Mouse (Mus musculus): ENCODE measurements at regions not wholly inside any gene's neighbourhood (a gene's known extent, or its start where the extent isn't known, plus 50 kb on each side); places are given as distances from the start of the nearest gene placed in this dataset.

DNA sequence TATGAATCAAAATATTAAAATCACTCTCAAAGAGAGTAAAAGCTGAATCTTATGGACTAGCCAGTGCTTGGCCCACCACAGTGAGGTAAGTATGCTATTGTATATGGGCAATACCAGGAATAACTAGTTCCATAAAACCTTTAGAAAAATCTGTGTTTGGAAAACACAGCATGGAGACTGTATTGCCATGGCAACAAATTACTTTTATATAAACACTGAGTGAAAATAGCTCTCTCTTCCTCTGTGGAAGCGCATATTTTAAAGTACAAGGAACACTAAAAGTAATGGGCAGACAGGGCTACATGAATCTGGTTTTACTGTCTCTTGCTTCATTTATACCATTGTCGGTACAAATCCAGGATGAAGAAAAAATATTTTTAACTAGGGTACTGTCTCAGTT, 199.5 kb downstream of the Tm4sf1 start:
- no peak for TF ChIP-seq CTCF (conservative IDR thresholded peaks at IDR 0.05)
- Histone ChIP-seq H3K27ac (peak overlapping the region; percentile 66), H3K4me3 (no peak overlapping the region)
- DNase-seq (ENCODE audit: low spot score in 2 of 2) = no peak

- DNase-seq (ENCODE audit: low spot score in 2 of 2) = no peak
- H3K27ac ChIP-seq = no peak overlapping the region
- no peak for TF ChIP-seq CTCF (conservative IDR thresholded peaks at IDR 0.05)
- H3K4me3 ChIP-seq = no peak overlapping the region
Observed at GRCm38 (mm10) chr3:57100515-57100914, 201.3 kb downstream of the Tm4sf1 start.

DNA sequence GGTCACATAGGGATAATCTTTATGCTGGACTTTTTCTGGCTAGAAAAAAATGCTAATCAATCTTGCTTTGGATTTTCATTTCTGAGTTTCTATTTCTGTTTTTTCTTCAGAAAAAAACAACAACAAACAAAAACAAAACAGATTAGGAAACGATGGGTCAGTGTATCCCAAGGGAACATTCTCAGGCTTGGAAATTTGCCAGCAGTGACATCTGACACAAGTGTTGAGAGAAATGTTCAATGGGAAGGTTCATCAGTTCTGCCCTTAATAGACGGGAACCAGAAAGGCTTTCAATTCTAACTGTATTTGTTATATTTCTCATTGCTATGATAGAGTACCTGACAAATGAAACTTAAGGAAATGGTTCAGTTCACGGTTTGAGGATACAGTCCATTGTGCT, 206.9 kb downstream of the Tm4sf1 start:
- no peak for DNase-seq (ENCODE audit: low spot score in 2 of 2)
- no peak for TF ChIP-seq CTCF (conservative IDR thresholded peaks at IDR 0.05)
- H3K27ac ChIP-seq = no peak overlapping the region
- no peak overlapping the region for H3K4me3 ChIP-seq

DNA sequence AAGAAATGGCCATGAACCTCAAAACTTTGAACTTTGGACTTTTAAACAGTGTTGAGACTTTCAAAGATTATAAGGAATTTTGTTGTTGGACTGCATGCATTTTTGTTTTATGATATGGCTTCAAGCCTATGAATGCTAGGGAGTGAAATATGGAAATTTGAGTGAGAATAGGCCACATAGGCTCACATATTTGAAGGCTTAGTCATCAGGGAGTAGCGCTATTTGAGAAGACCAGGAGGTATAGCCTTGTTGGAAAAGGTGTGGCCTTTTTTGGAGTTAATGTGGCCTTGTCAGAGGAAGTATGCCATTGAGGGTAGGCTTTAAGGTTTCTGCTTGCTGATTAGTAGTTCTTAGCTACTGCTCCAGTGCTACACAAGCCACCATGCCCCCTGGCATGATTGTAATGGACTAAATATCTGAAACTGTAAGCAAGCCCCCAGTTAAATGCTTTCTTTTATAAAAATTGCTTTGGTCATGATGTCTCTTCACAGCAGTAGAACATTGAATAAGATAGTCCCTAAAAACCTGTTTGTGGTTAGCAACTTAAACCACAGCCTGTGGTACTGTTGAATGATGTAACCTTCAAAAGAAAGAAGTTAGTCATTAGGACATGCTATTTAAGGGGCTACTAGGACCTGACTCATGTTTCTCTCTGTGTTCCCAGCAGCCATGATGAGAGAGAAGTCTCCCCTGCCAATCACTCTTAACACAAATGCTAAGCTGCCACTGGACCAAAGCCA, 208.4 kb downstream of the Tm4sf1 start:
- no peak overlapping the region for H3K4me3 ChIP-seq
- H3K27ac ChIP-seq = no peak overlapping the region
- no peak for DNase-seq (ENCODE audit: low spot score in 2 of 2)
- no peak for TF ChIP-seq CTCF (conservative IDR thresholded peaks at IDR 0.05)

DNA sequence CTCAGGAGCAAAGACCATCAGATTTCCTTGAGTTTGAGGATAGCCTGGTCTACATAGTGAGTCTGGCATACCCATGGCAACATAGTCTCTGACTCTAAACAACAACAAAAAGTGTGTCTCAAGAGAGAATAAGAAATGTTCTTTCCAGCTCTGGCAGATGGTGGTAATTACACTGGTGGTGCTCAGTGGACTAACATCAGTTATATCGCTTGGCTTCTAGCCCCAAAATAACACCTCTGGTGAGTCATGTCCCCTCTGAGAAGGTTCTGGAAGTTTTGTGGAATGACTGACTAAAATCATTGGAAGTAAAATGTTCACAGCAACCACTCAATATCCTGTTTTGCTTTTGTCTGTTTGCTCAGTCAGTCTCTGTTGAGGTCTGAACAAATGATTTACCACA, 227.3 kb downstream of the Tm4sf1 start:
- TF ChIP-seq CTCF (conservative IDR thresholded peaks at IDR 0.05) = no peak
- no peak for DNase-seq (ENCODE audit: low spot score in 2 of 2)

GRCm38 (mm10) chr3:57073962-57074506, 227.8 kb downstream of the Tm4sf1 start:
- no peak for DNase-seq (ENCODE audit: low spot score in 2 of 2)
- TF ChIP-seq CTCF (conservative IDR thresholded peaks at IDR 0.05) = no peak
- no peak overlapping the region for H3K4me3 ChIP-seq
- no peak overlapping the region for H3K27ac ChIP-seq

More for the DNA sequence above, 227.3 kb downstream of the Tm4sf1 start:
- H3K4me3 ChIP-seq = no peak overlapping the region
- no peak overlapping the region for H3K27ac ChIP-seq

DNA sequence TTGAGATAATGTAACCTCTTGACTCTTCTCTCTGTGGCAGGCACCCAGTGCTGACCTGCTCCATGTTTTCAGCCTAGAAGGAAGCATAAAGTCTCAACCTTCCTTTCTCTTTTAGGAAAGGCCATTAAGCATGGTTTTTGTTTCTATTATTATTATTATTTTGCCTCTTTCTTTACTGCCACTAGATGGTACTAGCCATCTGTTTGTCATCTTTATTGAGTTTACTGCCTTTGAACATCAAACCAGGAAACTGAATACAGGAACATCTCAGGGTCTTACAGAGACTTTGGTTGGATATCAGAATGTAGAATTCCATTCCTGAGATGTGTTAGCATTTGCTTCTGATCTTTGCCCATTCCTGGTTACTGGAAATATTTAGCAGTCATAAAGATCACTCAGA, 268.8 kb downstream of the Tm4sf1 start:
- Histone ChIP-seq H3K4me3 (no peak overlapping the region), H3K27ac (no peak overlapping the region)
- DNase-seq (ENCODE audit: low spot score in 2 of 2) = no peak
- TF ChIP-seq CTCF (conservative IDR thresholded peaks at IDR 0.05) = peak; percentile 59

GRCm38 (mm10) chr3:57018171-57018570, 283.6 kb downstream of the Tm4sf1 start:
- Histone ChIP-seq H3K27ac (no peak overlapping the region), H3K4me3 (no peak overlapping the region)
- DNase-seq (ENCODE audit: low spot score in 2 of 2) = no peak
- no peak for TF ChIP-seq CTCF (conservative IDR thresholded peaks at IDR 0.05)

DNA sequence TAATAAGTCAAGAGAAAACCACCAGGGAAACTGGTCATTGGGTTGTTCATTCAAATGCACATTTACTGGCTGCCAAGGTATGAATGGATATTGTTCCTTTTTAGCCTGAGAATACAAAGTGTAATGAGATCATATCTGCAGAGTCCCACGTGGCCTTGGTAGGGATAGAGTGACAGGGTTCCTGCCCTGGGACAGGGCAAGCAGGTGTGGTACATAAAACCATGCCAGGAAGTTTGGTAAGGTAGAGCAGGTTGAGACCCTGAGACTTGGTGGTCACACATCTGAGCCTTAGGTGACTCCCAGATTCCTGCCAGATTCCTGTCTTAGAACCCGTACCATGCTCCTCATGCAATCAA, 320.5 kb downstream of the Tm4sf1 start:
- TF ChIP-seq CTCF (conservative IDR thresholded peaks at IDR 0.05) = no peak
- no peak for DNase-seq (ENCODE audit: low spot score in 2 of 2)
- Histone ChIP-seq H3K4me3 (no peak overlapping the region), H3K27ac (no peak overlapping the region)

GRCm38 (mm10) chr3:56980593-56981304, 321.0 kb downstream of the Tm4sf1 start:
- TF ChIP-seq CTCF (conservative IDR thresholded peaks at IDR 0.05) = no peak
- Histone ChIP-seq H3K27ac (no peak overlapping the region), H3K4me3 (no peak overlapping the region)
- DNase-seq (ENCODE audit: low spot score in 2 of 2) = no peak

- no peak overlapping the region for H3K4me3 ChIP-seq
- peak overlapping the region; percentile 65; the same call in 1 of the 2 replicates for H3K27ac ChIP-seq
- no peak for TF ChIP-seq CTCF (conservative IDR thresholded peaks at IDR 0.05)
- DNase-seq (ENCODE audit: low spot score in 2 of 2) = no peak
Observed at GRCm38 (mm10) chr3:56966008-56966407, 335.8 kb downstream of the Tm4sf1 start.

DNA sequence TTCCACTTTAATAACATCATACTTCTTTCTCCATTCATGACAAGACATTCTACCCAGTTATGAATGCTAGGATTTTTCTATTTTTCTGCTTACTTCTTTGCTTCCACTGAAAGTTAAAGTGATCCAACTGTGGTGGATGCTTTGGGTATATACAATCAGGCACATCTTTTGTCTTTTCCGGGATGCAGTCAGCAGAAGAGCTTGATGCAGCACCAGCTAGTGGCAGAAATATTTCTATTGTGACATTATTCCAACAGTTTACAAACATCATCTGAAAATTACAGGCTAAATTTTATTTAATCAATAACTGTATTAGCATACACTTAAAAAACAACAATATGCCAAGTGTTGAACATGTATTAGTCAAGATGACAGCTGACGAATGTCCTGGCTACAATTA, 336.3 kb downstream of the Tm4sf1 start:
- H3K4me3 ChIP-seq = no peak overlapping the region
- peak overlapping the region; percentile 65 for H3K27ac ChIP-seq

GRCm38 (mm10) chr3:56964156-56964555, 337.6 kb downstream of the Tm4sf1 start:
- no peak for DNase-seq (ENCODE audit: low spot score in 2 of 2)
- TF ChIP-seq CTCF (conservative IDR thresholded peaks at IDR 0.05) = no peak
- Histone ChIP-seq H3K4me3 (no peak overlapping the region), H3K27ac (peak overlapping the region; percentile 95)

More for the DNA sequence above, 336.3 kb downstream of the Tm4sf1 start:
- TF ChIP-seq CTCF (conservative IDR thresholded peaks at IDR 0.05) = peak; percentile 67
- DNase-seq (ENCODE audit: low spot score in 2 of 2) = no peak

- no peak overlapping the region for H3K4me3 ChIP-seq
- no peak for TF ChIP-seq CTCF (conservative IDR thresholded peaks at IDR 0.05)
- peak overlapping the region; percentile 95 for H3K27ac ChIP-seq
- DNase-seq (ENCODE audit: low spot score in 2 of 2) = peak; percentile 18 to 30
Observed at GRCm38 (mm10) chr3:56963251-56963650, 338.5 kb downstream of the Tm4sf1 start.
